Mouse (Mus musculus) cerebellum, adult 2 months (tissue): ENCODE results near the gene Ucn2. TPM values are rescaled to one million over a fixed set of nuclear protein-coding genes. Genes with fewer than 3 reads are reported as not detected.

Experiments
- DNase-seq, 2 experiments: peaks; one replicate each; pipeline ENCODE4 v3.0.0; 2021
- H3K27ac ChIP-seq: fragments of 200-500 bp; 2 replicates; pipeline ENCODE4 v1.5.1; 2012; ENCODE audit warnings: low read length, control low read depth, inconsistent platforms; ENCODE audit not compliant: insufficient read depth
- H3K27me3 ChIP-seq: fragments of 200-500 bp; 2 replicates; pipeline ENCODE4 v1.6.1; 2012; ENCODE audit warnings: inconsistent platforms, mild to moderate bottlenecking, low read length, moderate library complexity; ENCODE audit not compliant: control insufficient read depth, insufficient read depth
- H3K4me1 ChIP-seq: fragments of 200-500 bp; 2 replicates; pipeline ENCODE4 v1.6.1; 2011; ENCODE audit warnings: low read length; ENCODE audit not compliant: control insufficient read depth, insufficient read depth
- H3K4me3 ChIP-seq: fragments of 200-500 bp; replicated peaks from 2 replicates; pipeline ENCODE3; 2011; ENCODE audit warnings: mild to moderate bottlenecking, low read depth, low read length, control low read depth; ENCODE audit not compliant: insufficient read depth
- CTCF ChIP-seq: fragments of 200-500 bp; IDR thresholded peaks from 2 replicates; pipeline ENCODE4 v1.5.1; 2011; ENCODE audit warnings: low read depth, mild to moderate bottlenecking, control low read depth, low read length, moderate library complexity, borderline replicate concordance; ENCODE audit not compliant: insufficient read depth
- POLR2A ChIP-seq: fragments of 200-500 bp; IDR thresholded peaks from 2 replicates; pipeline ENCODE4 v1.6.1; 2011; ENCODE audit warnings: low read length, control low read depth, borderline replicate concordance; ENCODE audit not compliant: insufficient read depth
- WGBS: fragments of 180-500 bp; shearing (Covaris S2); methylation state at CpG from one replicate; pipeline ENCODE4 v1.1.7; 2018; 5-methylcytosine and 5-hydroxymethylcytosine counted together
- polyA plus RNA-seq: library from polyadenylated mRNA; depleted of rRNA; stranded (reverse); fragments of >200 nt; gene quantifications from 2 replicates; pipeline ENCODE4 v1.2.3, GENCODE M21; 2012; rRNA removed

Gene Ucn2
- polyA plus RNA-seq, 1 experiment = 0.47 TPM

DNA sequence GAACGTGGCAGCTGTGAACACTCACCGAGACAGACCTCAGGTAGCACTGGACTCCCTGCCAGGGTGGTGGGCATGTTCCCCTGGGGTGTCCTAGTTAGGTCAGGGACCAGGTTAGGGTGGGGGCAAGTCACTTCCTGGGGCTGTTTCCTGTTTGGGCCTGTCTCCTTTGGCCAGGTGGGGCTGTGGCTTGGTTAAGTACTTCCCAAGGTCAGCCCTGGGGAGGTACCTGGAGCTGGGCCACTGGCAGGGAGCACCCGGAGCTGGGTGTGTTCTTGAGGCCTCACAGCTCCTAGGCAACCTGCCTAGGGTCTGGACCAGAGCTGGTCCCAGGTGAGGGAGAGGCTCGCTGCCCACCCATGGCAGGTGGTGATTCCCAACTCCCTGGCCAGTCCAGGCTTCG lies 43.1 kb downstream of the Ucn2 start:
- DNase-seq = no peak
- Histone ChIP-seq H3K27ac (no peak overlapping the region), H3K4me1 (no peaks in the 10 kb centered on the region), H3K4me3 (no peak overlapping the region), H3K27me3 (no peaks in the 10 kb centered on the region)
- 68% methylated on average over 5 of the region's 5 CpGs for WGBS
- TF ChIP-seq POLR2A = no peak
- TF ChIP-seq CTCF = no peak

DNA sequence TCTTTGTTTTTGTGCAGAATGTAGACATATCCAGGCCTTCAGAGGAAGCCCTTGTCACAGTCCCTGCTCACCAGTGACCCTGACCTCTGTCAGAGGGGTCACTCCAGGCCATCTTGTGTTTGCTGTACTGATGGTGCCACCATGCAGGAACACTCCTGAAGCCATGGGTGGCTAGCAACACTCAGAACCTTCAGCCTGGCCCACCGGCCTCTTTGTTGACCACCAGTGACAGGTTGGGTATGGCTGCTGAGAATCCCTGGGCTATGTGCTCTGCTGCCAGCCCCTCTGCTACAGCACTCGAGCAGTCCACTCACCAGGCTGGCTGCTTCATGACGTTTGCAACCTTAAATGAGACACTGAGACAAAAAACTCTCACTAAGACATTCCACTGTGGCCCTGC lies 44.5 kb downstream of the Ucn2 start:
- no peak overlapping the region for H3K27ac ChIP-seq
- no peak for TF ChIP-seq POLR2A
- no peak for TF ChIP-seq CTCF
- H3K4me3 ChIP-seq = no peak overlapping the region
- 68% methylated on average over 3 of the region's 3 CpGs for WGBS
- H3K4me1 ChIP-seq = no peaks in the 10 kb centered on the region
- no peak for DNase-seq
- no peaks in the 10 kb centered on the region for H3K27me3 ChIP-seq

DNA sequence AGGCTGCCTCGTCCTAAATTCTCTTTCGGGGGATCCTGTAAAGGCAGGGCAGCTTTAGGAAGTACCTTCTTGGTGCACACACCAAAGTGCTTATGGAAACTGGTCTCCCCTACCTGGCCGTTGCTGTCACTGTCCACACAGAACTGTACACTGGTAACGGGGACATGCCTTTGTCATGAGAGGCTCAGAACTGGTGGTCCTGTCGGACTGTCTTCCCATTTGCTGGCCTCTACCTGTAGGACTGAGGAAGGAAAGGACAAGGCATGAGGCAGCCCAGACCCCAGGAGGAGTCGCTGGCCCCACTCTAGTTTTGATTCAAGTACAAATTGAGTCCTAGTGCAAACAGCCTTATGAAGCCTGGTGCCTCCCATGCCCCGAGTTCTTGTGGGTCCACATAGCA lies 45.2 kb downstream of the Ucn2 start:
- TF ChIP-seq CTCF (no peak), POLR2A (no peak)

DNA sequence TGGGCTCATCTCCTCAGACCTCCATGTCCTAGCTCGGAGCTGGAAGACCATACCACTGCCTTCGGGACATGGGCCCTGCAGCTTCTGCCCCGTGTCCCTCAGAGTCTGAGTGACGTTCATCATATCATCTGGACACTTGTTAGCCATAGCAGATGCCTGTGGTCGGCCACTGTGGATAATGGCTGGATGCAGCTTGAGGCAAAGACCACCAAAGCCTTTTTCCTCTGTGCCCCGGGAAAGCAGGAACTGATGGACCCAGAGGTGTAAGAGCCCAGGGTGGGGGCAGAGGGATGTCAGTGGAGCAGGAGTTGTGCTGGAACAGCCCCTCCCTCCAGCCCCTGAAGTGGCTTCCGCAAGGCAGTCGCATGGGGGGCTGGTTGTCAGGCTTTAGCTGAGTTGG lies 45.9 kb downstream of the Ucn2 start:
- H3K4me3 ChIP-seq = no peak overlapping the region
- H3K4me1 ChIP-seq = no peaks in the 10 kb centered on the region
- H3K27ac ChIP-seq = no peak overlapping the region
- WGBS = 70% methylated on average over 8 of the region's 8 CpGs
- DNase-seq = no peak
- TF ChIP-seq POLR2A (no peak), CTCF (no peak)
- H3K27me3 ChIP-seq = no peaks in the 10 kb centered on the region

More for the DNA sequence above, 45.2 kb downstream of the Ucn2 start:
- no peak for DNase-seq
- Histone ChIP-seq H3K27ac (no peak overlapping the region), H3K27me3 (no peaks in the 10 kb centered on the region), H3K4me3 (no peak overlapping the region), H3K4me1 (no peaks in the 10 kb centered on the region)
- WGBS = 93% methylated on average over 7 of the region's 7 CpGs

DNA sequence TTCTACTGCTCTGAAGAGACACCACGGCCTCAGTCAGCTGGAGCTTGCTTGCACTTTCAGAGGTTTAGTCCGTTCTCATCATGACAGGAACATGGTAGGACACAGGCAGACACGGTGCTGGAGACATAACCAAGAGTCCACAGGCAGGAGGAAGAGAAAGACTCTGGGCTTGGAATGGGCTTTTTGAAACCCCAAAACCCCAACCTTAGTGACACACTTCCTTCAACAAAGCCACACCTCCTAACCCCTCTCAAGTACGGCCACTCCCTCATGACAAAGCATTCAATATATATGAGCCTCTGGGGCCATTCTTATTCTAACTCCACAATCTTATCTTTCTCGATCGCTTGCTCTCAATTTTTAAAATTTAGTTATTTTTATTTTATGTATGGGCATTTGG lies 46.6 kb downstream of the Ucn2 start:
- Histone ChIP-seq H3K4me1 (no peaks in the 10 kb centered on the region), H3K27me3 (no peaks in the 10 kb centered on the region), H3K4me3 (no peak overlapping the region), H3K27ac (no peak overlapping the region)
- TF ChIP-seq POLR2A (no peak), CTCF (no peak)
- DNase-seq = no peak
- 86% methylated on average over 6 of the region's 6 CpGs for WGBS

Other genes with a start within 250 kb of the Ucn2 start
- gene Ip6k2, start 202.2 kb upstream of the Ucn2 start, polyA plus RNA-seq = 162 and 168 TPM in 2 replicates
- 73.9 and 76.9 TPM in 2 replicates for gene Nckipsd, start 177.6 kb upstream of the Ucn2 start, polyA plus RNA-seq
- gene Celsr3, start 159.7 kb upstream of the Ucn2 start, polyA plus RNA-seq = 77.1 and 88.3 TPM in 2 replicates
- 22.6 and 28.2 TPM in 2 replicates for gene Slc26a6, start 132.7 kb upstream of the Ucn2 start, polyA plus RNA-seq
- gene Tmem89, start 71.4 kb upstream of the Ucn2 start, polyA plus RNA-seq = 0.39 and 0.92 TPM in 2 replicates
- 672 and 690 TPM in 2 replicates for gene Uqcrc1, start 49.4 kb upstream of the Ucn2 start, polyA plus RNA-seq
- 11.3 and 14.1 TPM in 2 replicates for gene Col7a1, start 32.4 kb upstream of the Ucn2 start, polyA plus RNA-seq
- gene Pfkfb4, start 5.8 kb downstream of the Ucn2 start, polyA plus RNA-seq = 17.5 and 20.1 TPM in 2 replicates
- 75.0 and 79.8 TPM in 2 replicates for gene Shisa5, start 52.6 kb downstream of the Ucn2 start, polyA plus RNA-seq
- gene Trex1, start 73.7 kb downstream of the Ucn2 start, polyA plus RNA-seq = 39.9 and 40.4 TPM in 2 replicates
- gene Atrip, start 88.1 kb downstream of the Ucn2 start, polyA plus RNA-seq = 38.0 and 39.1 TPM in 2 replicates
- 6.6 and 7.7 TPM in 2 replicates for gene Ccdc51, start 96.5 kb downstream of the Ucn2 start, polyA plus RNA-seq
- 144 and 152 TPM in 2 replicates for gene Tma7, start 96.6 kb downstream of the Ucn2 start, polyA plus RNA-seq
- gene Plxnb1, start 109.4 kb downstream of the Ucn2 start, polyA plus RNA-seq = 26.4 and 26.6 TPM in 2 replicates
- gene Fbxw21, start 176.0 kb downstream of the Ucn2 start, polyA plus RNA-seq = not detected in 2 replicates
- not detected in 2 replicates for gene Fbxw13, start 210.0 kb downstream of the Ucn2 start, polyA plus RNA-seq
- gene Fbxw20, start 248.7 kb downstream of the Ucn2 start, polyA plus RNA-seq = not detected in 2 replicates